Mouse (Mus musculus) Patski (cell line): Measurements from ENCODE around the gene Lrrc4b. TPM values are rescaled to one million over a fixed set of nuclear protein-coding genes. Genes with fewer than 3 reads are reported as not detected.

Experiments
- ATAC-seq: fragments of 100-300 bp; one replicate; pipeline ENCODE4 v1.8.0; 2021
- CTCF ChIA-PET: fragments of 350-600 bp; sonication (Branson Sonifier 250); formaldehyde crosslinking; loops from one replicate; lab custom pipeline; 2022; ENCODE audit warnings: inconsistent platforms; lab: Charles Lee
- POLR2A ChIA-PET: fragments of 350-600 bp; sonication (Branson Sonifier 250); formaldehyde crosslinking; loops from one replicate; lab custom pipeline; 2022; ENCODE audit warnings: antibody characterized with exemption, inconsistent platforms; lab: Charles Lee
- DNase-seq: peaks from one replicate; pipeline ENCODE4 v3.0.0-alpha.2; 2011; ENCODE audit warnings: low read depth, low spot score
- H3K27me3 ChIP-seq: fragments of 371-371 bp; one replicate; pipeline ENCODE4 v1.5.1; 2021
- CTCF ChIP-seq: fragments of 100-300 bp; IDR thresholded peaks from one replicate; pipeline ENCODE4 v1.5.1; 2021
- in situ Hi-C: fragments of 300-500 bp; cut with MboI; formaldehyde crosslinking; loops from 3 replicates; pipeline ENCODE4 v1.11.1; 2018; ENCODE audit warnings: low pct_unique_long_range_greater_than_20kb, mixed read lengths
- polyA plus RNA-seq: library from polyadenylated mRNA; unstranded; gene quantifications from one replicate; pipeline ENCODE4 v1.2.3, GENCODE M21; 2021

Lrrc4b gene
- polyA plus RNA-seq, 1 experiment from 2014 or later: 0.03 TPM

- peaks cover 8% of the 10 kb centered on the region for H3K27me3 ChIP-seq
- POLR2A ChIA-PET: no interaction called here
- no peak for TF ChIP-seq CTCF
- DNase-seq (peak; percentile 53), ATAC-seq (peak; percentile 75)
- CTCF ChIA-PET: no interaction called here
- in situ Hi-C loops: no loop called here
Observed at GRCm38 (mm10) chr7:44405346-44406014, 23.3 kb upstream of the Lrrc4b start.

DNA sequence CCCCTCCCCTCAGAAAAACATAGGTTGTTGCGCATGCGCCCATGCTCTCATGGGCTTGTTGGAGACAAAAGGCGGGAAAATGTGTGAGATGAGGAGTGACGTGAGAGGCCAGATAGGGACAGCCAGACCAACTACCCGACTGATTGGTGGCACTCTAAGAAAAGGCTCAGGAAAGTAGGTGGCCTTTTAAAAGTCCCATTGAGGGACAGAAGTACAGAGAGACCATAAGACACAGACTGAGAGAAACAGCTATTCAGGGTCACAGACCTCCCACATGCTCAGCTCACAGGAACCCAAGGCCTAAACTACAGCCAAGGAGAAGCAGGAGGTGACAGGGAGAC is 22.8 kb upstream of the Lrrc4b start:
- no peak for TF ChIP-seq CTCF
- in situ Hi-C loops: no loop called here
- ChIA-PET POLR2A (no interaction called here), CTCF (no interaction called here)
- ATAC-seq (peak; percentile 12), DNase-seq (no peak)
- H3K27me3 ChIP-seq: peaks cover 11% of the 10 kb centered on the region

DNA sequence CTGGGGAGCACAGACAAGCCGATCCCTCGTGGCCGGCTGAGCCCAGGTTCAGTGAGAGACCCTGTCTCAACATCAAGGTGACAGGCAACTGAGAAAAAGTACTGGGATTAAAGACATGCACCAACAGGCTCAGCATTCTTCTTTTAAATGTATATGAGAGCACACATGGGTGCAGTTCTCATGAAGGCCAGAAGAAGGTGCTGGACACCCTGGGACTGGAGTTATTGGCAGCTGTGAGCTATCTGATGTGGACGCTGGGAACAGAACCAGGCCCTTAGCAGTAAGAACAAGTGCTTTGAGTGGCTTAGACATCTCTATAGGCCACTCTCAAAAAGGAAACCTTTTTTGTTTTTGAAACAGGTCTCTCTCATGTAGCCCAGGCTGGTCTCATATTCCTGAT is 17.7 kb upstream of the Lrrc4b start:
- ChIA-PET CTCF (no interaction called here), POLR2A (no interaction called here)
- DNase-seq: no peak
- in situ Hi-C loops: no loop called here
- peaks cover 22% of the 10 kb centered on the region for H3K27me3 ChIP-seq
- no peak for ATAC-seq
- TF ChIP-seq CTCF: no peak

- CTCF ChIA-PET: no interaction called here
- H3K27me3 ChIP-seq: peaks cover 18% of the 10 kb centered on the region
- DNase-seq (no peak), ATAC-seq (no peak)
- POLR2A ChIA-PET: no interaction called here
- in situ Hi-C loops: no loop called here
- no peak for TF ChIP-seq CTCF
Observed at GRCm38 (mm10) chr7:44413307-44413706, 15.5 kb upstream of the Lrrc4b start.

DNA sequence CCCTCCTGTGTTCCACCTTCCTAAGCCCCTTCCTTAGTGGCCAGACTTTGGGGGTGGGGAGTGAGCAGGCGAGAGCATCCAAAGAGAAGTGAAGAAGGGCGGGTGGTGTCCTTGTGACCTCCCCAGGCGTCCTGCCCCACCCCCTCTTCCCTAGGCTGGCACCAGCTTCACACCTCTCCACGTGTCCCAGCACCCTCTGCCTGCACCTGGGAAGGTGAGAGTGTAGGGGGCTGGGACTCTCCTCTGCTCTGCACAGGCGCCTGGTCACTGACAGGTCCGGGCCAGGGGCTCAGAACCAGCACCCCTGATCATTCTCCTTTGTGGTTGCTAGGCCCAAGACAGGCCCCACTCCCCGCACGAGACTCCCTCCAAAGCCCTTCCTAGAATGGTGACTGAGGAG is 1.2 kb upstream of the Lrrc4b start:
- ATAC-seq: no peak
- DNase-seq: no peak
- no peak for TF ChIP-seq CTCF
- ChIA-PET POLR2A (no interaction called here), CTCF (no interaction called here)
- in situ Hi-C loops: no loop called here
- H3K27me3 ChIP-seq: peaks cover 60% of the 10 kb centered on the region

DNA sequence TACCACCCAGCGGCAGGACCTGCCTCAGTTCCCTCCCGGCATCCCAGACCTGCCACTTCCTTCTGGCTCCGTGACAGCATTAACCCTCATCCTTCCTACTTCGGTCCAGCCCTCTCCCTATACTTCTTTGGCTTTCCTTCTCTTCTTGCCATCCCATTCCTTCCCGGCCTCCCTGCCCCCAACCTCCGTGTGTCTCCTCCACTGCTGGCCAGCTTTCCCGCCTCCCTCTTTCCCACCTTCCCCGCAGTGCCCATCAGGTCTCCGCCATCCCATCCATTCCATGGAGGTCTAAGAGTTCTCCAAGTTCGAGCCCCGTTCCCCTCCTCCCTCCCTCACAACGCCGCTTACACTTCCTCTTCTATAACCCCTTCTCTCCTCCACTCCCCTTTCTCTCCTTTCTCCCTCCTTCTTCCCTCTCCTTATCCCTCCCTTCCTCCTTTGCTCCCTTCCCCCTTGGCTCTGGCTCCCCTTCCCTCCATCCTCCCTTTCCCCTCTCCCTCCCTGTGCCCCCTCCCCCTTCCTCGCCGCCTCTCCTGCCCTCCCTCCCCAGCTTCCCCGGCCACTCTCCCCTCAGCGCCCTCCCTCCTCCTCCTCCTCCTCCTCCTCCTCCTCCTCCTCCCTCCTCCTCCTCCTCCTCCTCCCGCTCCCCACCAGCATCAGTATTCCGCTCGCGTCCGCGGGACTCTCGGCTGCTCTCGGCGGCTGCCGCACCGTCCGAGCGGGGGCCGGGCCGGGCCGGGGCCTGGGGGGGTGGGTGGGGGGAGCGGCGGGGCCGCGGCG is 457 bp upstream of the Lrrc4b start:
- no peak for DNase-seq
- CTCF ChIA-PET: no interaction called here
- H3K27me3 ChIP-seq: peaks cover 53% of the 10 kb centered on the region
- in situ Hi-C loops: no loop called here
- POLR2A ChIA-PET: no interaction called here
- no peak for TF ChIP-seq CTCF
- no peak for ATAC-seq

DNA sequence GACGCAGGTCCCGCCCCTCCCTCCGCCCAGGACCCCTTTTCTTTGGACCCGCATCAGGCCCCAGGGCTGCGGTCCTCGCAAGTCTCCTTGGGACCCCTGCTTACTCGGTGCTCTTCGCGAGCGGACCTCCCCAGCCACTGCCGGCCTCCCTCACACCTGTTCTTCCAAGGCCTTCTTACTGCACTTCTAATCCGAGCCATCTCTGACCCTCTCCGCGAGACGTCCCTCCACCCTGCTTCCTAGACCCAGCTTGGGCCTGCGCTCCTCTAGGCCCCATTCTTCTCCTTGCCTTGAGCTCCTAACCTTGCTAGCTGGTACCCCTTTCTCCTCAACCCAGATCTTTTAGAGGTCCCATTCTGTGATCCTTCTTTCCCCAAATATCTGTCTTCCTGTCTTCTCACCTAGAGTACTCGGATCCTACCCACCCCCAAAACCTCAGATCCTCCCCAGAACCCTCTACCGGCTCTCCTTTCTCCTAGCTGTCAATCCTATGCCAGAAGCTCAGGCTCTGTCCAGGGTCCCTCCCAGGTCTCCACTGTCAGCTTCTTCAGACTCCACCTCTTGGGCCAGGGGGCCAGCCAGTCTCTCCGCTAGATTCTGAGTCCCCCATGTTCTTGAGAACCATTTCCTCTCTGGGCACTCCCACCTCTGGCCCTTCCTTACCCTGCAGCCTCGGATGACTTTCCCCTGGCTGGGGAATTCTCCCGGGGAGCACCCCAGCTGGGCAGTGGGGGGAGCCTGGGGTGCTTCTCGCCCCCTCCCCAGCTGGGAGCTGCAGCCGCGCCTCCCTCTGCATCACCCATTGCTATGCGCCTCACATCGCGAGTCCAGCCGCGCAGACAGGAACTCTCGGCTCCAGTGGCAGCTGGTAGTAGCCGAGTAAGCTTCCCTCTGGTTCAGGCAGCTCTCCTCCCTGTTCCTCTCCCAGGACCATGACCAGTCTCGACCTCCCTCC is 993 bp downstream of the Lrrc4b start:
- CTCF ChIA-PET: no interaction called here

DNA sequence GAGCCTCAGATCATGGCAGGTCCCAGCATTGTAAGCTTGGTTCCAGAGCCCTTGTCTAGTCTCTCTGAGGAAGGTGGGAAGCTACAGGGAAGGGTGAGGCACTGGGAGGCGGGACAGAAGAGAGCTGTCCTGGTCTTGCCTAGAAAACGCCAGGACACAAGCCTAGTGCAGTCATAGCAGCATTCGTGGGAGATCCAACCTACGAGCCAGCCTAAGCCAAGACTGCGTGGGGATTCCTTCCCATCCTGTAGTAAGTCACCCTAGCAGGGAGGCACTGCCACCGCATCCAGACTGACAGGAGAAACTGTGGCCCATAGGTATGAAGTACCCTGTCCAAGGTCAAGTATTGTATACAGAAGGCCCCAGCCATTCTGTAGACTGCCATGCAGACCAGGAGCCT is 3.7 kb downstream of the Lrrc4b start:
- no peak for ATAC-seq
- in situ Hi-C loops: no loop called here
- CTCF ChIA-PET: no interaction called here
- no peak for DNase-seq
- H3K27me3 ChIP-seq: peaks cover 60% of the 10 kb centered on the region
- TF ChIP-seq CTCF: no peak
- POLR2A ChIA-PET: no interaction called here

More for the DNA sequence above, 993 bp downstream of the Lrrc4b start:
- peaks cover 56% of the 10 kb centered on the region for H3K27me3 ChIP-seq
- TF ChIP-seq CTCF: no peak
- ATAC-seq (no peak), DNase-seq (no peak)
- POLR2A ChIA-PET: no interaction called here
- in situ Hi-C loops: no loop called here

- ChIA-PET CTCF (no interaction called here), POLR2A (no interaction called here)
- no peak for DNase-seq
- no peak for TF ChIP-seq CTCF
- in situ Hi-C loops: no loop called here
- ATAC-seq: no peak
- peaks cover 58% of the 10 kb centered on the region for H3K27me3 ChIP-seq
Observed at GRCm38 (mm10) chr7:44433371-44433770, 4.6 kb downstream of the Lrrc4b start.

DNA sequence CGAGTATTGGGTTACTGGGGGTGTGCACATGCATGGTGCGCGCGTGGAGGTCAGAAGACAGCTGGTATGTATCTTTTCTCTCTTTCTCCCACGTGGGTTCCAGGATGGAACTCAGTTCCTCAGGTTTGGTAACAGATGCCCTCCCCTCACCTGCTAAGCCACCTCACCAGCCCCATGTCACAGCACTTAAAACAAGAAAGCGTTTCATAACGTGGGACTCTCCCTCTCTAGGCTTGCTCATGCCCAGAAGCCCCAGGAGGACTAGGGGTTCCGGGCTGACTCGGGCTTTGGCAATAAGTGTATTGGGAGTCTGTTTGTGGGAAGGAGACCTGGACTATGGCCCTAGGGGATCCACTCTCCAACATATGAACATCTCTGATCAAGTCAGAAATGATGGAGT is 5.3 kb downstream of the Lrrc4b start:
- peaks cover 61% of the 10 kb centered on the region for H3K27me3 ChIP-seq
- ChIA-PET POLR2A (no interaction called here), CTCF (no interaction called here)
- DNase-seq (no peak), ATAC-seq (no peak)
- TF ChIP-seq CTCF: no peak
- in situ Hi-C loops: no loop called here

DNA sequence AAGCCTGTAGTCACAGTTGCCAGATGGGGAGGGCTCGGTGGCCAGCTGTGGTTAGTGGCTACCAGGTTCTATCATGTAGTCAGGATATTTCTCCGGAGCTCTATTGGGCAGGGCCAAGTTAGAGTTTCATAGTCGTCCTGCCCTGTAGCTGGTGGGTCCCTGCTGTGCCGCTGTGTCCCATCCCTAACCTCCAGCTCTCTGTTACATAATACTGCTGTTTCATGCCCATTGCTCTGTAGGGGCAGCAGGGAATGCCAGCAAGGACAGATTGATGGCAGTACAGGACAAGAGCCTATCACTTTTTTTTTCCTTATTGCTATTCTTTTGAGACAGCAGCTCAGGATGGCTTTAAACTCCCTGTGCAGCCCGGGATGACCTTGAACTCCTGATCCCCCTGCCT is 7.0 kb downstream of the Lrrc4b start:
- ATAC-seq: no peak
- peaks cover 65% of the 10 kb centered on the region for H3K27me3 ChIP-seq
- POLR2A ChIA-PET: no interaction called here
- no peak for TF ChIP-seq CTCF
- in situ Hi-C loops: no loop called here
- CTCF ChIA-PET: no interaction called here
- DNase-seq: no peak
